Mouse (Mus musculus): ENCODE data around the gene Fbp1.
"Not testable (repeated sequence)": the region's sequence is repeated elsewhere in the genome, so short reads cannot be mapped to it uniquely, and the experiment has no call there.

The Fbp1 gene

DNA sequence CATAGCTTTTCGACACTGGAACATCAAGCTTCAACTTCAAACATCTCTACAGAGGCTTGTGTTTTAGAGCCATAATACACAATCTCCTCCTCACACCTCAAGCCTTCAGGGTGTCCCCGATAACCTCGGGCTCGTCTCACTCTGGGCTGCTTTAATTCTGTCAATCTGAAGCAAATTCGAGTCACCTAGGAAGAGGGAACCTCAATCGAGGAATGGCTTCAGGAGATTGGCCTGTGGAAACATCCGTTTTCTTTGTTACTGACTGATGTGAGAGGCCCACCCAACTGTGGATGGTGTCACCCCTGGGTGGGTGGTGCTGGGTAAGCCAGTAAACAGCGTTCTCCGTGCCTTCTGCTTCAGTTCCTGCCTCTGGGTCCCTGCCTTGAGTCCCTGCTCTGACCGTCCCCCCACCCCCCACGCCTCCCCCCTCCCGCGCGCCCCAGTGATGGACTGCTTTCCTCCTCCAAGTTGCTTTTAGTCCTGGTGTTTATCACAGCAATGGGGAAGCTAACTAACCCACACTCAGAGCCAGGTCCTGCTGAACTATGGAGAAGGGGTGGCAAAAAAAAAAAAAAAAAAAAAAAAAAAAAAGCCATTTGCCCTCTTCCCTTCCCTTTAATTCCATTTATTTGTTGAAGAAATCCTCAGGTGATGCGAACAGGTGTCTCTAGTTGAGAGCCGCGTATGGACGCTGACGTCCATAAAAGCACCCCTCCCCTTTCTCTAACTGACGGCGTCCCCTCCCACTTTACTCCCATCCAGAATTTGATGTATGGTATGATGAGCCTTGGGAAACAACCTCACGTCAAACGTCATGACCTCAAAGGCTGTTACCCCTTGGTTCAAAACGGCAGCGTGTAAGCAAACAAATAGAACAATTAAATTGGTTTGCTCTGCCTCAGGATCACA, 32.4 kb downstream of the Fbp1 start:
- DNase-seq (ENCODE audit: extremely low read depth, insufficient read length, low spot score): no peak

DNA sequence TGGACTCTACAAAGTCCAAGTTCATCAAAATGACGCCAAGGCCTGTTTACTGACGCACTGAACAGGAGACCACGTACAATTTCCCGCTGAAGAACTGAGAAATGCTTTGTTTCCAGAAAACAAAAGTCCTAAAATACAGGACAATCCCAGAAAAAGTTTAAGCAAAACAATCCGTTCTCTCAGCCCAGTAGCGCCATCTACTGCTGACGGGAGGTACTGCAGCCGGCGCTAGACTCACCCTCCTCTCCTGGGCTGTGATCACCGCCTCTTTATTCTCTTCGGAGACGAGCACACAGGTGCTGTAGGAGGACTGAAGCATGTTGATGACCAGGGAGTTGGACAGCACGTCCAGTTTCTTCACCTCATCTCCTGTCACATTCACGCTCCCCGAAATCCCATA, 33.4 kb downstream of the Fbp1 start:
- DNase-seq (ENCODE audit: extremely low read depth, insufficient read length, low spot score): peak; percentile 19

- no peak for DNase-seq (ENCODE audit: extremely low read depth, insufficient read length, low spot score)
Measured at GRCm38 (mm10) chr13:62833341-62833740, 54.7 kb downstream of the Fbp1 start.

- DNase-seq (ENCODE audit: extremely low read depth, insufficient read length, low spot score): no peak
Measured at GRCm38 (mm10) chr13:62832239-62832638, 55.8 kb downstream of the Fbp1 start.

- not testable (repeated sequence) for DNase-seq (ENCODE audit: extremely low read depth, insufficient read length, low spot score)
Measured at GRCm38 (mm10) chr13:62815705-62816104, 72.4 kb downstream of the Fbp1 start.
